Mouse (Mus musculus) kidney, adult 9 months (tissue): ENCODE data around the gene Hdac8.

Experiments used
- DNase-seq: peaks from one replicate; pipeline ENCODE4 v3.0.0; 2022

The Hdac8 gene

DNA sequence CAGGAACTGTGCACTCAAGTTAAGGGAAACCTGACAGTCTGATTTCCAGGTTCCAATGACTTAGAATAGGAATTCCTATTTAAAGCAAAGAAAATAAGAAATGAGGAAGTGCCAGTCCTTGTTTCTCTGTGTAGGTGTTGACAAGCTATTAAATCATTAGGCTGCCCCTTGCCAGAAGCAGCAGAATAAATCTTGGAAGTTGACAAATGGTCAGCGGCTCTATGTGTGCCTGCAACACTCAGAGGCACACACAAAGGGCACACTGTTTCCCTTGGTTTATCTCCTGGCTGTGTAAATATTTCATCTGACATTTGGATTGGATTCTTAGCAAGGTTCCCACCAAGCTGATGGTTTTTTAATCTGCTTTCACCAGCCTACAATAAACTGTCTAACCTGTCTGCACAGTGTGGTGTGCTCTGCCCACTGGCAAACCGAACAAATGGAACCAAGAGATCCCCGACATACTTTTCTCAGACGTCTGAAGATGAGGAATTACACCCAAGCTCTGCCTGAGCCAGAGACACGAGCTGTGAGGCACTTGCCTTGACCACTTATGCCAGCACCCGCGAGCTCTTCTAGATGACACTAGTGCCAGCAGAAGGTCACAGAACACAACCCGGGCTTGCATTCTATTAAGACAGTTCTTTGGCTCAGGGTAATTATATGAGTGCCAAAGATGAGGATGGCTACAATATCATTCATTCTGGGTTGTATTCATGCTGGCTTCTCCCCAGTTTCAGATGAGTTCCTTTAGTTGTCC, 165.6 kb downstream of the Hdac8 start:
- DNase-seq: peak; percentile 15

DNA sequence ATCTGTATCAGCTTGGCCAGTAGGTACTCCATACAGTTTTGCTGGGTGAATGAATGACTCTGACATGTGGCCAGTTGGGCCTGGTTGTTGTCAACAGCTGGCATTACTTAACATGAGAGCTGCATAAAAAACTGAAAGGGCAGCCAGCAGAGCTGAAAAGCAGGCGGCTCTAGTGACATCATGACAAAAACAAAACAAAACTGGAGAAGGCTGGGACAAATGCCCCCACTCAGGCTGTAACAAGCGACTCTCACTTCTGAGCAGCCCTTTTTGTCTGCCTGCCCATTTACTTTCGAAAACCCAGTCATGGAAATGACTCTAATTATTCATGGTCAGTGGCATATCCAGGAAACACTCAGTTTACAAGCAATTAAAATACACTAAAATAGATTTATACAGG, 185.5 kb downstream of the Hdac8 start:
- DNase-seq: no peak

DNA sequence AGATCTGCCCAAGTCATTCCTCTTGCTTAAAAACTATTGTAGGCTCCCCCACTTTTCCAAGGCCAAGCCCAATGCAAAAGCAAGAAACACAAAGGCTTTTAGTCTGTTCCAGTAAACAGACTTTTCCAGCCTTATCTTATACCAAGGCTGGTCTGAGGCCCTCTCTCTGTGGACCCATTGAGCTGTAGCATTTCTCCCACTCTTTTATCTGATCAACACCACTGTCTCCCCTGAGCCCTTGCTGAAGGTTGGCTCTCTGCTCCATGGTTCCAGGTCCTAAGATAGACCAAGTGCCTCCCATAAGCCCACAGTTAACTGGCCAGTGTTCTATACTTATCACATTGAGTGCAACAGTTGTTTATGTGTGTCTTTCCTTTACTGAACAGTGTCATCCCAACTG, 185.9 kb downstream of the Hdac8 start:
- no peak for DNase-seq

DNA sequence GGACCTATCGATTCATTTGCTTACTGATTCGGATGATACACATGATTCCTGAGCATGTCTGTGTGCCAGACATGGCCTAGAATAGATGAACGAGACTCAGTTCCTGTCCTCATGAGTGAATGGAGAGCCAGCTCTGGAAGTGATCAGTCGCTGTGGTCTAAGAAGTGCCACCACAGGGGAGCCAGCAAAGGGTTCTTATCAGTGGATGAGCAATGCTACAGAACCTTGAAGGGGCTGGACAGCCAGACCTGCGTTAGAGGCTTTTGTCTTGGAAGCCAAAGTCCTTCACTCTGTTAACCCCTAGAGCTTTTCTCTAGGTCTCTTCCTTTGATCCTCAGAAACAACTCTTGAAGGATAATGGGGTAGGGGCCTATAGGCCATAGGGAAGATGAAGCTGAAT, 186.4 kb downstream of the Hdac8 start:
- no peak for DNase-seq

DNA sequence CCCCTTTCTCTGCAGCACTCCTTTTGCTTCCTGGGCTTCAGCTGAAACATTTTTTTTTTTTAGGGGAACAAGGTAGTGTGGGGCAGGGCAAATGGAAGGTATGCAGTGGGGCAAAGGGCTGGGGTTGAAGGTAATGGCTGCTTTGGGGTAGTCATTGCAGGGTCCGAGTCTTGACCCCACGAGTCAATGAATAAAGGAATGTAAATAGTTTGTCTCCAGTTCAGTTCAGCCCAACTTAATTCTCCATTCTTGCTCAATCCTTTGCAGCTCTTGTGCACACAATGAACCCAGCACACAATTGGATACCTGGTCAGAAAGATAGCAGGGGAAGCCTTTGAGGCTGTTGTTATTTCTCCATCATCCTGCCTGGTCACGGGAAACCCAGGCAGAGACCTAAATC, 194.0 kb downstream of the Hdac8 start:
- DNase-seq: no peak

DNA sequence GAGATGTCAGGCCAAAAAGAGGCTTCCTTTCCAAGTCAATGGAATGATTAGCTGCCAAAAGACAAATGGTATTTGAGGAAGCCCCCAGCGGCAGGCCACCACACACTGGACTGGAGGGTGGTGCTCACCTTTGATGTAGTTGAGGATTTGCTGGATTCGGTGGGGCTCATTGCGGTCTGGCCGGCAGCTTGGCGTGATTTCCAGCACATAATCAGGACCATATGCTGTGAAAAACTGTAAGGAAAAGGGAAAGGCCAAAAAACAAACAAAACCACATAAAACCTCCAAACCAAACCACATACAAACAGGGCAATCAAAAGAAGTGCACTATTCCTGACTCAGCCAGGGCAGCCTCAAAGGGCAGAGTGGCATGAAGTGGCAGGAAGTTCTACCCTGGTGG, 197.6 kb downstream of the Hdac8 start:
- DNase-seq: no peak

DNA sequence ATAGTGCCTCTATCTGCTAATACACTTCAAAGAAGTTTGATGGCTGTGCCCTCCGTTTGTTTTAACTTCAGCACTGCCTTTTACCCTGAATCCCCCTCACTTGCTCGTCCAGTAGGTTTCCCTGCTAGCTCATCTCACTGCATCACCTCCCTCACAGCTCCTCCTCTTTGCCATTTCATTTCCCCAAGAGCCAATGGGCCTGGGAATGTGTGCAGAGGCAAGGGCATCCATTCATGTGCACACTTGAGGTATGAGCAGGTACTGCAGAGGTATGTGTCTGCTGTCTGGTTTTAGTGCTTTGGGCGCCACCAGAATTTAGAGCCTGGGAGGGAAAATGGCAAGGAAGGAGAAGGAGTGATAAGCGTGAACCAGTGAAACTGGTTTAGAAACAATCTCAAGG, 199.4 kb downstream of the Hdac8 start:
- DNase-seq: no peak

DNA sequence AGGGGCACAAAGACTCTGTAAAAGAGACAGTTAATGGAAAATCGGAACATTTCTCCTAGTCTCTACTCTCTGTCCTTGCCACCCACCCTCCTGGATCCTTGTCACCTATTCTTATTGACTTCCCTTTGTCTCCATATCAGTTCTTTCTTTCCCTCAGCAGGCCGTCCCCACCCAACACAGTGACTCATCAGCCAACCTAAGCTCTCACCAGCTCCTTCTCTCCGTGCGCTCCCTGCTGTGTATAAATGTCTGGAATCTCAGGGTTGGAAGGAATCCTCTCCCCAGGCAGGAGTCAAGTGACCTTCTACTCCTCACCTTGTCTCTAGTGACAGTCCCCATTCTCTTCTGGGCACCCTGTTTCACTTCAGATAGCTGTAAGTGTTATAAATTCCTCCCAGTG, 200.2 kb downstream of the Hdac8 start:
- no peak for DNase-seq

DNA sequence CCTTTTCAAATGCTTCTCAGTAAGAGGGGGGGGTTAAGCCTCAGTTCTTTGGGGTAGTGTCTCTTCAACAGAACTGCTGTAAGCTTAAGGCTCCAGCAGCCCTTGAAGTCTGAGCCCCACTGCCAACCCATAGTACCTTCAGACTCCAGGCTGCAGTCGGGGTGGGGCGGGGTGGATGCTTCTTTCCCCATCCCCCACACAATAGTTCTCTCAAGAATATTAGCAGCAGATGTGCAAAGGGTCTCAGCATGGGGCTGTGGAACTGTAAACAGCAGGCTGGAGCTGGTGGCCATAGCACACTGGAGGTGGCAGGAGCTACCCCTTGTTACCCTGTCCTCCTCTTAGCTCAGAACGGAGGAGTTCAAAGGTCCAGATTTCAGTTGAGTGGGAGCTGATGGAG, 202.7 kb downstream of the Hdac8 start:
- DNase-seq: no peak

DNA sequence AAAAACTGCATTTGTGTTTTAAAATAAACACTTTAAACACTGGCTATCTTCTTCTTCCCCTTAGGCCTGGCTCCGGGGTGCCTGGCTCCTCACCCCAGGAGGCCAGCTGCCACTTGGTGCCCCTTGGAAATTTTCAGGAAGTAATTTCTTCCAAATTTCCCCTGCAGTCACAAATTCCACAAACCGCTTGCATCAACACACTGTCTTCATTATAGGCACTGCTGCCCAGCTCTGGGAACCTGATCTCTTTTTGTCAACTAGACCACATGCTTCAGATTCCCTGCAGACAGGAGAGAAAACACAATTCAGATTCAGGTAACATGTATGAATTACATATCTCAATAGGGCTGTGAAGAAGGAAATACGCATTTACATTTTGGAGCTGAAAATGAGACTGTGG, 220.3 kb downstream of the Hdac8 start:
- DNase-seq: no peak

DNA sequence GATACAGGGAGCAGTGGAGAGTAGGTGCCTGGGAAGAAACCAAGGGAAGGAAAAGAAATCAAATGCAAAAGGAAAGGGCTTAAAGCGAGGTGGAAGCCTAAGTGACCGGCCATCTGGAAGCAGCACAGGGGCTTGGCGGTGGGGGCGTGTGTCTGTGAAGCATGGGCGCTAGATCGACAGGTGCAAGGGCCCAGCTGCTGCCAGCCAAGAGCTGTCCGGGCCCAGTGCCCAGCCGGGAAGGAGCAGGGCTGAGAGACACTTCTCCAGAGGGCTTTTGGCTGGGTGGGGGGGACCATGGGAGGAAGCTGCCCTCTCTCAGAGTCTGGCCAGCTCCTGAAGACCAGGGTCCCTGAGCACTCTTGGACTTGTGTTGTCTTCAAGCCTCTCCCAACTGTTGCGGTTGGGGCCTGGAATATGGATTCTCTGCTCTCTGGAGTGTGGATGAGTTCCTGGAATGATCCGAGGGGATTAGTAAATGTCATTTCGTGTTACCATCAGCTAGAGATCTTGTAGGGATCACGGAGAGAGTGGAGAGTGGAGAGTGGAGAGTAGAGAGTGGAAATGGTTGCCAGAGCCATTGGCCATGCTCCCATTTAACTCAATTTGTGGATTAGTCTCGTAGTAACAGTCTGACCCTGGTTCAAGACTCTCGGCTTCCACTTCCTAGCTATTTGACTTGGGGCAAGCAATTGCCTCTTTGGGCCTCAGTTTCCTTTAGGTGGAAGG, 242.4 kb downstream of the Hdac8 start:
- DNase-seq: no peak

DNA sequence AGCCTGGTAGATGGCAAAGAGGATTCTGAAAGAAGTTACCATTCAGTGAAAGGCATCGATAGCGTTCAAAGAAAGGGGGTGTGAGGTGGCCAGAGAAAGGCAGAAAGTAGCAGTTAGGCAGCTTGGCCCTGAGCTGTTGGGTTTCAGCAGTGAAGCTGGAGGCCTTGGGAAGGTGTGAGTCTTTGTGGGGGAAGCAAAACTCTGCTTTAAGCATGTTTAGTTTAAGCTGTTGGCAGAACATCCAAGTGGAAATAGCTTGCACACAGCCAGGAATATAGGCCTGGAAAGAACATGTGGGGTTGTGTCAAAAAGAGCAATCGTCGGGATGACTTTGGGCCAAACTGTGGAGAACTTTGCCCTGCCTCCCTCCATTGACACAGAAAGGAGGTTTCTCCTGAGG, 245.4 kb downstream of the Hdac8 start:
- no peak for DNase-seq

DNA sequence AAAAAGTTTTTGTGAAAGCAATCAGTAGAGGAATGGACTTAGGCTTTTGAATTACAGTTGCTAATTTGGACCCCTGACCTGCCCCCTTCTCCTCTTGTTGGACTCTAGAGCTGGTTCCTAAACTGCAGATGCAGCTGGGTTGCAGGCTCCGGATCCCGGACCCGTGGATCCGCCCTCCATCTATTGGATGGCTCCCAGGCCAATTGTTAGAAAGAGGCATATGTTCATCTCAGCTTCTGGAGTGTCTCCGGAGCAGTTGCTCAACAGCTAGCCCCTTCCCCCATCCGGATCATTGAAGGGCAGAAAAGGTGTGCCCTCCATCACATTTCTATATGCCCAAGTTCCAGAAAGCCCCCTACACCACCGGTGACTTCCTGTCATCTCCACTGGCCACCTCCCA, 251.3 kb downstream of the Hdac8 start:
- no peak for DNase-seq

DNA sequence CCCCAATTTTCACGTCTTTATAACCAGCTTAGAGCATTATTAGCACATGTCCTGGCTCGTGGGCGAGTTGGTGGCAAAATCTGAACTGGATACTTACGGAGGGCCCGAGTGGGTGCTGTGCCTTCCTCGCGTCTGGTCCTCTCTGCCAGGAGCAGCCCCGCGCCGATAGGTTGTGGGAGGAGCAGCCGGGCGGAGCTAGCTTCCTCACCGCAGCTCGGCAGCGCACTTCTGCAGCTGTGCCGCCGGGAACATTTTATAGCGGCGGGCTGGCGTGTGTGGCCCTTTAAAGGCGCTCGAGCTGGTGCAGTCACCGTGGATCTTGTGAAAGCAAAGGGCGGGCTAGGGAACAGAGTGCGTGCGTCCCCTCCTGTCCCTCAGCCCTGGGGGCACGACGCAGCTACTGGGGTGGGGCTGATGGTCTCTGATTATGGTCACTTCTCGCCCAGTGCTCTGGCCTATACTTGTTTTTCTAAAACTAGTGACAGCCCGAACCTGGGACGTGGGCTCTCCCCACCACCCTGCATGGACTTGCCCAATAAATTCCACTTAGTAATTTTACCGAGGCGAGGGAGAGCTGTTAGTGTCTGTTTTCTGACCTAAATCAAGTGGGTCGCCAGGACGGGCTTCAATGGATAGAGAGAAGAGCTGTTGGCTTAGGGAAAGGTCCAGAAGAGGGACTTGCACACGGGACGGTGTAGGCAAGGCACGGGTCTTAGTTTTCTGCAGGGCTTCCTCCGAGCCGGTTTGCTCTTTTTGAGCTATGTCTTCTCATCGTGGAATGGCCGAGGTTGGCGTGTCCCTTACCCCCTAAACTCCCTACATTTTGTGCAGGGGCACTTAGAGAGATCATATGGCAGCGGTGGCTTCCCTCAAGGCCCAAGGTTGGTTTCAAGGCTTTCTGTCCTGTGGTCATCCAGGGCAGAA, 253.0 kb downstream of the Hdac8 start, which contains the start of gene Cited1:
Gene Cited1, minus strand, starts transcription at position 245 of the 924 bp plus-strand sequence.
- peak; percentile 25 for DNase-seq

DNA sequence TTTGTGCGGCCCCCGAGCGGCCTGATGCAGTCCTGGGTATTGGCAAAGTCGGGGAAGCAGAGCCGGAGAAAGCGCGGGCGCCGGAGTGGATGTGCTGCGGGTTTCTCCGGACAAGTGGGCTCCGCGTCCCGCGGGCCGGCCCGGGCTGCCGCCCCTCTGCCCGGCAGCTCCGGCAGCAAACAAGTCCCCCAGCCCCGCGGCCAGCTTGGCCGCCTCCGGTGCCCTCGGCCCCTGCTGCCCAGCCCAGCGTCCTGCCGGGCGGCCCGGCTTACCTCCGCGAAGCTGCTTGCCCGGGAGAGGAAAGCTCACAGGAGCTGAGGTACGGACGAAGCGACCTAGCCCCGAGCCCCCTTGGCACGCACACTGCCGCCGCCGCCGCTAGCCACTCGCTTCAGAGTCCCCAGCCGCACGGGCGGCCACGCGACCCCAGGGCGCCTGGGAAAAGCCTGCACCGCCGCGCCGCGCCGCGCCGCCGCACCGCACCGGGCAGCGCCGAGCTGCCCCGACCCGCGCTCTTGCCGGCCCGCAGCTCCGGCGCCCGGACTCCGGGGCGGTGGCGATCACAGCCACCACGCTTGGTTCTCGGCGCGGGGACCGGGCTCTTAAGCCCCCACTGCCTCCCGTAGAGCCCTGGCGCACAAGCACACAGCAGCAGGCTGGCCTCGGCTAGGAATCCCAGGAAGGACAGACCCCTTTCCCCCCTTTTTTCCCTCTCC, 253.8 kb downstream of the Hdac8 start:
- no peak for DNase-seq

DNA sequence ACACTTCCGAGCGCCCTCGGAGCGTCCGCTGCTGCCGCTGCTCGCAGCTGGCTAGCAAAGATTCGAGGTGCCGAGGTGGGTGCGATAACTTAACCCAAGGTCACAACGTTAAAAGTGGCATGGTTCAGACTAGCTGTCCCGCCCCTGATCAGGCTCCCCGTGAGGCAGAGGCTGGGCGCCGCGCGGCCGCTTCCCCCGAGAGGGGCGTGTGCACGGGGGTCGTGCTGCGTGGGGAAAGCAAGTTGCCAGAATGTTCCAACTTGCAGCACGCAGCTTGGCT, 254.3 kb downstream of the Hdac8 start:
- DNase-seq: no peak

DNA sequence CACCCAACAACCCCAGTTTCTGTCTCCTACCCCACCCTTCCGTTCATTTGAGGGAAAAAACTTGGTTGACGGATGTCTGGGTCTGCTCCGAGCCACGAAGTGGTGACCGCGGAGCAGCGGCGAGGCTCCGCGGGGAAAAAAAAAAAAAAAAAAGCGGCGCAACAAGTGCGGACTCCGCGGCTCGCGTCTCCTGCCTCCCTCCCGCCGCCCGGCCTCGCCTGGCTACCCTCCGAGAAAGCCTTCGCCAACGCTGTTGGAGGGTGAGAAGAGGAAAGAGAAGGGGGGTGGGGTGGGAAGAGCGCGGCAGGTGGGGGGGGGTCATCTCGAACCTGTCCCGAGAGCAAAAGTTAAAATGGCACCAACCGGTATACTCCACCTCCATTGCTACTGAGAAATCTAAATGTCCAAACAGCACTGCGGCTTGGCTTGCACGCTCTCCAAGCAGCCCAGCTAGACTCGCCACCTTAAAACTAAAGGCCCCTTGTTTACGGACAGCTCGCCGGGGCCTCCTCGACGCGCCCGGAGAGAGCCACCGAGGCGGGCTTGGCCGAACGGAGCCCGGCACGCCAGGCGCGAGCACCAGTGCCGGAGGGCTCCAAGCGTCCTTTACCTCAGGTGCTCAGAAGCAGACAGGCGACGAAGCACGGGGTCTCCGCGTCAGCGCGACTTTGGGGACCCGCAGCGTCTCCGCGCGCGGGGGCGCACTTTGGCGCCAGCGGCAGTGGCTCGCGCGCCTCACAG, 254.8 kb downstream of the Hdac8 start:
- no peak for DNase-seq

DNA sequence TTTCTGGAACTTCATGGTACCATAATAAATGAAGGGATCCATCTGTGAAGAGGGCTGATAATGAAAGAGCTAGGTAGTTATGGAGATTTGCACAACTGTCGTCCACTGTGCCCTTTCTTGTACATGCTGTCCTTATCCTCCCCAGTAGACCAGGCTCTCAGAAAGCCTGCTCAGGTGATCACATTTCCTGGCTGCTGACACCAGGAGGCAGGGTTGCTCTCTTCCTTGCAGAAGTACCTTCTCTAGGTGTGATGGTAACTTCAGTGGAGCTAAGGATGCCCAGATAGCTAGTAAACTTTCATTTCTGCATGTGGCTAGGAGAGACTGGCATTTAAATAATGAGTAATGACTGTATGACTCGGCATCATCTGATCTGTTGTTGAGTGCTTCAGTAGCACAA, 260.8 kb downstream of the Hdac8 start:
- DNase-seq: no peak
